Mouse (Mus musculus): ENCODE results near the gene Myl10. TPM values are rescaled to one million over a fixed set of nuclear protein-coding genes. Genes with fewer than 3 reads are reported as not detected.

Myl10 gene
- total and polyA plus RNA-seq, 3 experiments: not detected

GRCm38 (mm10) chr5:136687561-136687960 lies 5.4 kb upstream of the Myl10 start:
- H3K9me3 ChIP-seq (replicated peaks): no peaks in the 10 kb centered on the region
- TF ChIP-seq CTCF (IDR thresholded peaks at IDR 0.05; ENCODE audit: low read depth, low read length) (no peak), GATA2 (IDR thresholded peaks at IDR 0.05; ENCODE audit: borderline replicate concordance, low read depth, low read length) (no peak), POLR2AphosphoS5 (IDR thresholded peaks at IDR 0.05; ENCODE audit: insufficient replicate concordance, low read depth, low read length) (no peak), GATA1 (IDR thresholded peaks at IDR 0.05; ENCODE audit: borderline replicate concordance, low read length) (no peak), TAL1 (conservative IDR thresholded peaks at IDR 0.05; ENCODE audit: low read depth, low read length) (no peak)
- DNase-seq (ENCODE audit: low spot score) (no peak), ATAC-seq (ENCODE audit: extremely low read depth, insufficient number of reproducible peaks, low FRiP score, poor library complexity, severe bottlenecking) (no peak)
- no peaks in the 10 kb centered on the region for H3K27me3 ChIP-seq (ENCODE audit: insufficient read depth, low read length)
- no peak overlapping the region for H3K4me3 ChIP-seq (ENCODE audit: low read depth, low read length)
- no peaks in the 10 kb centered on the region for H3K4me1 ChIP-seq (ENCODE audit: insufficient read depth, low read depth, low read length)
- no peaks in the 10 kb centered on the region for H3K36me3 ChIP-seq (replicated peaks)

GRCm38 (mm10) chr5:136688841-136689240 lies 4.1 kb upstream of the Myl10 start:
- Histone ChIP-seq H3K27me3 (ENCODE audit: insufficient read depth, low read length) (no peaks in the 10 kb centered on the region), H3K4me3 (ENCODE audit: low read depth, low read length) (no peak overlapping the region), H3K9me3 (replicated peaks) (no peaks in the 10 kb centered on the region), H3K36me3 (replicated peaks) (no peaks in the 10 kb centered on the region), H3K4me1 (ENCODE audit: insufficient read depth, low read depth, low read length) (no peaks in the 10 kb centered on the region)
- DNase-seq (ENCODE audit: low spot score) (no peak), ATAC-seq (ENCODE audit: extremely low read depth, insufficient number of reproducible peaks, low FRiP score, poor library complexity, severe bottlenecking) (no peak)
- TF ChIP-seq GATA2 (IDR thresholded peaks at IDR 0.05; ENCODE audit: borderline replicate concordance, low read depth, low read length) (no peak), CTCF (IDR thresholded peaks at IDR 0.05; ENCODE audit: low read depth, low read length) (no peak), TAL1 (conservative IDR thresholded peaks at IDR 0.05; ENCODE audit: low read depth, low read length) (no peak), POLR2AphosphoS5 (IDR thresholded peaks at IDR 0.05; ENCODE audit: insufficient replicate concordance, low read depth, low read length) (no peak), GATA1 (IDR thresholded peaks at IDR 0.05; ENCODE audit: borderline replicate concordance, low read length) (no peak)

GRCm38 (mm10) chr5:136691170-136691569 lies 1.8 kb upstream of the Myl10 start:
- Histone ChIP-seq H3K9me3 (replicated peaks) (no peaks in the 10 kb centered on the region), H3K4me3 (ENCODE audit: low read depth, low read length) (no peak overlapping the region), H3K4me1 (ENCODE audit: insufficient read depth, low read depth, low read length) (no peaks in the 10 kb centered on the region), H3K36me3 (replicated peaks) (no peaks in the 10 kb centered on the region), H3K27me3 (ENCODE audit: insufficient read depth, low read length) (no peaks in the 10 kb centered on the region)
- TF ChIP-seq GATA1 (IDR thresholded peaks at IDR 0.05; ENCODE audit: borderline replicate concordance, low read length) (no peak), CTCF (IDR thresholded peaks at IDR 0.05; ENCODE audit: low read depth, low read length) (no peak), TAL1 (conservative IDR thresholded peaks at IDR 0.05; ENCODE audit: low read depth, low read length) (no peak), GATA2 (IDR thresholded peaks at IDR 0.05; ENCODE audit: borderline replicate concordance, low read depth, low read length) (no peak), POLR2AphosphoS5 (IDR thresholded peaks at IDR 0.05; ENCODE audit: insufficient replicate concordance, low read depth, low read length) (no peak)
- no peak for DNase-seq (ENCODE audit: low spot score)
- ATAC-seq (ENCODE audit: extremely low read depth, insufficient number of reproducible peaks, low FRiP score, poor library complexity, severe bottlenecking): no peak

- TF ChIP-seq TAL1 (conservative IDR thresholded peaks at IDR 0.05; ENCODE audit: low read depth, low read length): no peak
- no peak for TF ChIP-seq POLR2AphosphoS5 (IDR thresholded peaks at IDR 0.05; ENCODE audit: insufficient replicate concordance, low read depth, low read length)
- TF ChIP-seq GATA2 (IDR thresholded peaks at IDR 0.05; ENCODE audit: borderline replicate concordance, low read depth, low read length): no peak
- TF ChIP-seq GATA1 (IDR thresholded peaks at IDR 0.05; ENCODE audit: borderline replicate concordance, low read length): no peak
- no peak for TF ChIP-seq CTCF (IDR thresholded peaks at IDR 0.05; ENCODE audit: low read depth, low read length)
- DNase-seq (ENCODE audit: low spot score) (no peak), ATAC-seq (ENCODE audit: extremely low read depth, insufficient number of reproducible peaks, low FRiP score, poor library complexity, severe bottlenecking) (no peak)
- H3K4me3 ChIP-seq (ENCODE audit: low read depth, low read length): no peak overlapping the region
- H3K9me3 ChIP-seq (replicated peaks): no peaks in the 10 kb centered on the region
- no peaks in the 10 kb centered on the region for H3K27me3 ChIP-seq (ENCODE audit: insufficient read depth, low read length)
- no peaks in the 10 kb centered on the region for H3K4me1 ChIP-seq (ENCODE audit: insufficient read depth, low read depth, low read length)
- H3K36me3 ChIP-seq (replicated peaks): no peaks in the 10 kb centered on the region
These were observed 472 bp downstream of the Myl10 start for GRCm38 (mm10) chr5:136693418-136693817.

GRCm38 (mm10) chr5:136694976-136695375 lies 2.0 kb downstream of the Myl10 start:
- H3K9me3 ChIP-seq (replicated peaks): no peaks in the 10 kb centered on the region
- H3K36me3 ChIP-seq (replicated peaks): no peaks in the 10 kb centered on the region
- no peak for ATAC-seq (ENCODE audit: extremely low read depth, insufficient number of reproducible peaks, low FRiP score, poor library complexity, severe bottlenecking)
- no peaks in the 10 kb centered on the region for H3K4me1 ChIP-seq (ENCODE audit: insufficient read depth, low read depth, low read length)
- TF ChIP-seq GATA2 (IDR thresholded peaks at IDR 0.05; ENCODE audit: borderline replicate concordance, low read depth, low read length): no peak
- TF ChIP-seq POLR2AphosphoS5 (IDR thresholded peaks at IDR 0.05; ENCODE audit: insufficient replicate concordance, low read depth, low read length): no peak
- no peak for TF ChIP-seq GATA1 (IDR thresholded peaks at IDR 0.05; ENCODE audit: borderline replicate concordance, low read length)
- TF ChIP-seq CTCF (IDR thresholded peaks at IDR 0.05; ENCODE audit: low read depth, low read length): no peak
- no peak for TF ChIP-seq TAL1 (conservative IDR thresholded peaks at IDR 0.05; ENCODE audit: low read depth, low read length)
- no peaks in the 10 kb centered on the region for H3K27me3 ChIP-seq (ENCODE audit: insufficient read depth, low read length)
- H3K4me3 ChIP-seq (ENCODE audit: low read depth, low read length): no peak overlapping the region
- DNase-seq (ENCODE audit: low spot score): no peak

- H3K36me3 ChIP-seq (replicated peaks): no peaks in the 10 kb centered on the region
- TF ChIP-seq TAL1 (conservative IDR thresholded peaks at IDR 0.05; ENCODE audit: low read depth, low read length) (no peak), GATA1 (IDR thresholded peaks at IDR 0.05; ENCODE audit: borderline replicate concordance, low read length) (no peak)
- ATAC-seq (ENCODE audit: extremely low read depth, insufficient number of reproducible peaks, low FRiP score, poor library complexity, severe bottlenecking): no peak
- no peaks in the 10 kb centered on the region for H3K9me3 ChIP-seq (replicated peaks)
- no peak overlapping the region for H3K4me3 ChIP-seq (ENCODE audit: low read depth, low read length)
- H3K27me3 ChIP-seq (ENCODE audit: insufficient read depth, low read length): no peaks in the 10 kb centered on the region
- no peaks in the 10 kb centered on the region for H3K4me1 ChIP-seq (ENCODE audit: insufficient read depth, low read depth, low read length)
- no peak for DNase-seq (ENCODE audit: low spot score)
These were observed 3.6 kb downstream of the Myl10 start for GRCm38 (mm10) chr5:136696516-136696915.

- no peaks in the 10 kb centered on the region for H3K36me3 ChIP-seq (replicated peaks)
- H3K27me3 ChIP-seq (ENCODE audit: insufficient read depth, low read length): no peaks in the 10 kb centered on the region
- no peak for TF ChIP-seq POLR2AphosphoS5 (IDR thresholded peaks at IDR 0.05; ENCODE audit: insufficient replicate concordance, low read depth, low read length)
- no peak for TF ChIP-seq CTCF (IDR thresholded peaks at IDR 0.05; ENCODE audit: low read depth, low read length)
- ATAC-seq (ENCODE audit: extremely low read depth, insufficient number of reproducible peaks, low FRiP score, poor library complexity, severe bottlenecking) (no peak), DNase-seq (ENCODE audit: low spot score) (no peak)
- H3K4me3 ChIP-seq (ENCODE audit: low read depth, low read length): no peak overlapping the region
- H3K4me1 ChIP-seq (ENCODE audit: insufficient read depth, low read depth, low read length): no peaks in the 10 kb centered on the region
- no peaks in the 10 kb centered on the region for H3K9me3 ChIP-seq (replicated peaks)
These were observed 4.7 kb downstream of the Myl10 start for GRCm38 (mm10) chr5:136697618-136698017.

Measured in G1E (cell line).